Mouse (Mus musculus) neural tube, embryonic 10.5 days (tissue): Measurements from ENCODE around the gene Cela3b.
"Not testable (repeated sequence)": the region's sequence is repeated elsewhere in the genome, so short reads cannot be mapped to it uniquely, and the experiment has no call there.

Experiments used
- DNase-seq: peaks from one replicate; pipeline ENCODE4 v3.0.0-alpha.2; 2017; ENCODE audit warnings: low spot score; ENCODE audit errors: extremely low spot score

Cela3b gene

GRCm38 (mm10) chr4:137461981-137462690 lies 31.8 kb upstream of the Cela3b start:
- no peak for DNase-seq

DNA sequence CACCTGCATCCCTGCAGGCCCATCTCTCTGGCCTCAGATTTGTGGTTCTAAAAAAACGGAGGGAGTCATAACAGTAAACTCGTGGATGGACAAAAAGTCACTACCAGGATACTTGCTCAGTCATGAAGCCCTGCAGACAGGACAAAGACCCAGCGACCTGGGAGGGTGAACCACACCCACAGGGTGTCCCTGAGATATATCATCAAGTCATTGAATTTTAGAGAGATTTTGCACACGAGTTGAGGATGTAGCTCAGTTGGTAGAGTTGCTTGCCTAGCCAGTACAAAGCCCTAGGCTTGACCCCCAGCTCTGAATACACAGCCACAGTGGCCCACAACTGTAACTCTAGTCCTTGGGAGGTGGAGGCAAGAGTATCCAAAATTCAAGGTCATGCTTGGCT lies 30.9 kb upstream of the Cela3b start:
- DNase-seq, result no peak

DNA sequence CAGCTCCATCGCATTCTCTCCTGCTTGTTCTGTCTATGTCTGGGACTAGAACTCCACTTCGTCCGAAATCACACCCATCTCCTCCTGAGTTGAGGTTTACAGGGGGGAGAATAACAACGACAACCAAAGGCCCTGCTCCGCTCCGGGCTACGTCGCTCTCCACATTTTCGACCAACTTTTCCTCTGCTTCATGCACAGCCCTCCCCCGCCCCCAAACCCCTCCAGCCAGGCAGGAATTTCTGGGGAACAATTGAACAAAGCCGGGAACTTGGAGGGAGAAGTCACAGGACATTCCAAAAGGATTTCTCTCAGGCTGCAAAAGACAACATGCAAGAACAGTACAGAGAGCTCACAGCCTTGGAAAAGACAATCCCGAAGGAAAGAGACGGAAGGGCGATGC lies 30.3 kb upstream of the Cela3b start:
- DNase-seq, result no peak

DNA sequence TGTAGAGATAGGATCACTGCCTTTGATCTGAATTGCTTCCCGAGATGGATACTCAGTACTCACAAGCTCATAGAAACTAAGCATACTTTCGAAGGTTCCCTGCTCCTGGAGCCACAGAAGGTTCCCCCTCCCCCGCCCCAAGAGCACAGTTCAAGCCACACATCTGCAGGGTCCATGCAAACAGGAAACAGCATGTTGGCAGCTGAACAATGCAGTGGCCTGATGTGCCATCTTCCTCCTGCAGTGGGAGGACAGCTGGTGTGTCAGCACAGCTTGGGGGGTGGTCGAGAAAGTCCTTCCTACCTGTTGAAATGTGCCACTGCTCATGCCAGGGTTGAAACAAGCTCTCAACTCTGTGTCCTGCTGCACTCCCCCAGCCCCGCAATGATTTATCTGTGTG lies 28.5 kb upstream of the Cela3b start:
- DNase-seq, result no peak

DNA sequence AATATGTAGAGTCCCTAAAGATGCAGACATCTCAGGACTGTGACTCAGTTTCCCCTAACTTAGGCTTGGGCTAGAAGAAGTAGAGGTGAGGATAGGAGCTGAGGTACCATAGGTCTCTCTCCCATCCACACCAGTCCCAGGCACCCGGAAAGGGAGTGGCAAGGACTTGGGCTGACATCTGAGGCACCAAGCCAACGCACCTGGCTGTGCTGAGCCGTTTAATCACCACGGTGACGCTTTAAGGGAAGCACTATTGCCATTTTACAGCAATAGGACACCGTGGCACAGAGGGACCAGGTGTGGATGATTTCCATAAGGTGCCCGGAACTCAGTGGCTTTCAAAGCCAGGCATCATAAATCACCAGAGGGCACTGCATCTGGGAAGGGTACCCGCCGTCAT lies 28.0 kb upstream of the Cela3b start:
- no peak for DNase-seq

DNA sequence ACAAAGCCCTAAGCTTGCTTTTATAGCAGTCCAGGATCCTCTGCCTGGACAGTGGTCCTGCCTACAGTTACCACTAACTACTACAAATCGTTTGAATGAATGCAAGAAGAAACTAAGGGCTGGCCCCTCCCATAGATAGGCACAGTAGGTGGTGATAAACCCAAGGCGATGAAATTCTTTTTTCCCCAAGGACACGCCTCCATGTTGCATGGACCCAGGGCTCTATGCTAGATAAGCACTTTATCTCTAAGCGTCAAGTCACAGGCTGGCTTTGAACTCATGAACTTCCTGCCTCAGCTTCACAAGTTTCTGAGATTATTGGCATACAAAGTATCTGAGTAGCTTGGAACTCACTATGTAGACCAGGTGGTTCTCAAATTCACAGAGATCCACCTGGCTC lies 27.0 kb upstream of the Cela3b start:
- no peak for DNase-seq

DNA sequence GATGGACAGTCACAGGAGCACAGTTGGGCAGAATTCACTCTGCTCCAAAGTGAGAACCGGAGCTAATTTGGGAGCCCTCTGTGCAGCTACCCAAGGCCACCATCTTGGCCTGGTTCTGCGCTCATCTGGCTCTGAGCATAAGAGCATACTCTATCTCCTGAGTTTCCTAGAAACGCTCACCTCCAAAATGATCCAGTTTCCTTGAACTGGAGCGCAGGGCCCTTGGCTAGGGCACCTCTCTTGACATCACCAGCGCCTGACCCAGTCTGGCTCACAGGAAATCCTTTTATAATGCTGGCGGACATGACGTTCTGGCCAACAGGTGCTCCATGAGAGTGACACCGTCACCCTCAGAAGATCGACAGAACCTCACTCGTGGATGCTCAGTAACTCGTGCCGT lies 26.2 kb upstream of the Cela3b start:
- no peak for DNase-seq

DNA sequence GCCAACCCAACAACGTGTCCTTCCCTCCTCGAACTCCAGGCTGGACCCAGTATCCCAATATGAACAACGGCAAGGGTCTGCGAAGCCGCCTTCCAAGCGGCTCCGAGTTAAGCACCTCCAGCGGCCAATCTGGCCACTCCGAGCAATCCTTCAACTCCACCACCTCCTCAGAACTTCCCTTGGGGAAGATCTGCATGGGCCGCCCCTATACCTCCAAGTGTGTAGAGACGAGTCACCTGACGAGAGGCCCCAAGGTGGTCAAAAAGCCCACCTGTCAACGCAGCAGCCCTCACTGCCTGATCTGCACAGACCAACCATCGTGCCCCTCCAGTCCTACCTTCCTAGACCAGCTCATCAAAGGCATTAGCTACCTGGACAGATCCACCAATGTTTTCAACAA lies 24.2 kb upstream of the Cela3b start:
- DNase-seq, result no peak

- DNase-seq, result no peak
Observed at GRCm38 (mm10) chr4:137453234-137453767, 23.0 kb upstream of the Cela3b start, which contains the start of gene 1700013G24Rik. Gene 1700013G24Rik (plus strand): TSS chr4:137453284.

- DNase-seq, result no peak
Observed at GRCm38 (mm10) chr4:137452190-137452589, 21.9 kb upstream of the Cela3b start.

- no peak for DNase-seq
Observed at GRCm38 (mm10) chr4:137449715-137450114, 19.4 kb upstream of the Cela3b start.

DNA sequence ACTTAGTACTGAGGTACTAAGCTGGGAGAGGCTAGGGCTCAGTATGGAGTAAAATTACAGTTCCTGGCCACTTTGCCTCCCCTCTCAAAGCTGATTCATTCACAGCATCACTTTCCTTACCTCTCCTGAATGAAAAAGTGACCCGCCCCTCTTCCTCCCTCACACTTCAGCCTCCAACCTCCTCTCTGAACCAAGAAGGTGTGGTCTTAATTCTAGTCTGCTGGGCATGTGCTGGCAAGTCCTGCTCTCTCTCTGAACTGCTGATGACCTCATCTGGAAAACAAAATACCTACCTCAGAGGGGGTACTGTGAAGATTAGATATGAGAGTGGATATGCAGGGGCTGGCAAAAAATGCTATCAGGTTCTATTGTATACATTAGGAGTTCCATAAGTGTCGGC lies 18.8 kb upstream of the Cela3b start:
- no peak for DNase-seq

DNA sequence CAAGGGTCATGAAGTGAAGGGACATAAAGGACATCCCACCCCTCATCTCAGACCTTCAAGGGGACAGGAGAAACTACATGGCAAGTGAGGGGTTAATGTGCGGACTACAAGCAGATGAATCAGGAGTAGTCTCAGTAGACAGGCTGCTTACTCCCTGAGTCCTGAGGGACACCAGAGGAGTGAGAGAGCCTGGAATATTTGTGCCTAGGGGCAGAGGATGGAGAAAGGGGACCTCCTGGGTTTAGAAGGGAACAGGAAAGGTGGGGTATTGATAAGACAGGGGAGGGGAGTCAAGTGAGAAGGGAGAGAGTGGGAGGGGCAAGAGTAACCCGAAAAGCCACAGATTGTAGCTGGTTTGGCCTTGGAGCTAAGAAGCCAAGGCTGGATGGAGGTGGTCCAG lies 18.3 kb upstream of the Cela3b start:
- no peak for DNase-seq

DNA sequence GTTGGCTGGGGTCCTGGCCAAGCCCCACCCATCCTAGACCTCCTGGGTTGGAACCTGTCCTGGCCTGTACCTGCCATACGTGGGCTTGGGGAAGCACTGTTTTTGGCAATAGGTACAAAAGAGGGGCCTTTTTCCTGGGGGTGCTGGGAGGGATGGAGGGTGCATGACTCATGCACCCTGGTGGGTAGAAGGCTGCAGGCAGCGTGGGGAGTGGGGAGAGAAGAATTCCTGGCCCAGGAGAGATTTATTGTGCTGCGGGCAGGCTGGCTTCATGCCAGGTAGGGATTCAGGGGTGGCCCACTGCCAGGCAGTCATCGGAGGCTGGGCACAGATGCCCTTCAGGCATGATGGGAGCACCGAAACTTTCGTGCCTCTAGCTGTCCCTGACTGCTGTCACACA lies 17.9 kb upstream of the Cela3b start:
- DNase-seq, result no peak

DNA sequence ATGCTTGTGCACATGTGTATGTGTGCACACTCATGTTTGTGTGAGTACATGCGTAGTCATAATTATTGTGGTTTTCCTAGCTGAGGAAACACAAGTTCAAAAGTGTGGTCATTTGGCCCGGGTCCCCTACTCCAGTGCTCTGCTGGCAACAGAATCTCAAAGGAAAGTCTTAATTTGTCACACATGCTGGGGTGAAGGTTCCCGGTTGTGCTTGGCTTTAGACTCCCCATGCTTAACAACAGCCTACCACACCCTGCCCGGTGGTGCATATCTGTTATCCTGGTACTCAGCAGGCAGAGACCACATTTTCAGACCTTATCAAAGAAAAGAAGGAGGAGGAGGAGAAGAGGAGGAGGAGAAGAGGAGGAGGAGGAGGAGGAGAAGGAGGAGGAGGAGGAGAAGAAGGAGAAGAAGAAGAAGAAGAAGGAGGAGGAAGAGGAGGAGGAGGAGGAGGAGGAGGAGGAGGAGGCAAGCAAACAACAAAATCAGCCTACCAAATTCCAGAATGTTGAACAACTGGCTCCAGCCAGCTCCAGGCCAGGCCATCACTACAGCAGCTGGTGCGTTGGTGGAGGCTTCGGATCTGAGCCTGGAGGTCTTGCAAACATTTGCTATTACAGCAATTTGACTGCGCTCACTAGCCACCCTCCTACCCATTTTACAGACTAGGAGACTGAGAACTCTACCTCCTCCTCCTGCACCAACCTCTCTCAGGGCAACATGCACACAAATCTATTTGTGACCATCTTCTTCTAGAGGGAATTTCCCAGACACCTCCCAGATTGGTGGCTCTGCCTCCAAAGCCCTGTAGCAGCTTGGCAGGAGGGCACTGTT lies 17.2 kb upstream of the Cela3b start:
- DNase-seq, result no peak

GRCm38 (mm10) chr4:137445881-137446280 lies 15.5 kb upstream of the Cela3b start:
- no peak for DNase-seq

GRCm38 (mm10) chr4:137443625-137444024 lies 13.3 kb upstream of the Cela3b start:
- peak; percentile 82 for DNase-seq

DNA sequence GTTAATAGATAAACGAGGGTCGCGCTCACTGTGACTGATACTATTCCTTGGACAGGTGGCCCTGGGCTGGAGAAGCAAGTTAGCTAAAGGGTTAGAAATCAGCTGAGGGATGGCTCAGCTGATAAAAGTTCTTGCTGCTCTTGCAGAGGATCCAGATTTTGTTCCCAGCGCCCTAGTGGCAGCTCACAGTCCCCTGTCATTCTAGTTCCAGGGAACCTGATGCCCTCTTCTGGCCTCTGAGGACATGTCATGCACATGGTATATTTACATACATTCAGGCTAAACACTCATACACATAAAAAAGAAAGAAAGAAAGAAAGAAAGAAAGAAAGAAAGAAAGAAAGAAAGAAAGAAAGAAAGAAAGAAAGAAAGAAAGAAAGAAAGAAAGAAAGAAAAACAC lies 11.0 kb upstream of the Cela3b start:
- DNase-seq, result no peak

DNA sequence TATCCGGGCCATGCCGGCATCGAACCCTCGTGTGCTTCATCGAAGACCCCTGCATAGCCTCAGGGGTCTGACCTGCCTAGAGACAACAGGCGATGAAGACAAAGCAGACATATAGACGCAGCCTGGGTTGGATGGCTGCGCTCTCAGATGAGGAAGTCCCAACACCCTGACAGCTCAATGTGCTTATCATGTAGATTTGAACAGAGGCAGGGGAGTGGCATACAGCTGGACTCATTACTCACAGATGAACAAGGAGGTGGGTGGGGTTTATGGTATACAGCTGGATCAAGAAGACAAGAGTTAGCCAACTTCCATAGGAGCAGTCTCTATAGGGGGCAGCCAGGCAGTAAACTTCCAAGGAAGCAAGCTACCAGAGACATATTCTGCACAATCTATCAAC lies 8.5 kb upstream of the Cela3b start:
- no peak for DNase-seq

DNA sequence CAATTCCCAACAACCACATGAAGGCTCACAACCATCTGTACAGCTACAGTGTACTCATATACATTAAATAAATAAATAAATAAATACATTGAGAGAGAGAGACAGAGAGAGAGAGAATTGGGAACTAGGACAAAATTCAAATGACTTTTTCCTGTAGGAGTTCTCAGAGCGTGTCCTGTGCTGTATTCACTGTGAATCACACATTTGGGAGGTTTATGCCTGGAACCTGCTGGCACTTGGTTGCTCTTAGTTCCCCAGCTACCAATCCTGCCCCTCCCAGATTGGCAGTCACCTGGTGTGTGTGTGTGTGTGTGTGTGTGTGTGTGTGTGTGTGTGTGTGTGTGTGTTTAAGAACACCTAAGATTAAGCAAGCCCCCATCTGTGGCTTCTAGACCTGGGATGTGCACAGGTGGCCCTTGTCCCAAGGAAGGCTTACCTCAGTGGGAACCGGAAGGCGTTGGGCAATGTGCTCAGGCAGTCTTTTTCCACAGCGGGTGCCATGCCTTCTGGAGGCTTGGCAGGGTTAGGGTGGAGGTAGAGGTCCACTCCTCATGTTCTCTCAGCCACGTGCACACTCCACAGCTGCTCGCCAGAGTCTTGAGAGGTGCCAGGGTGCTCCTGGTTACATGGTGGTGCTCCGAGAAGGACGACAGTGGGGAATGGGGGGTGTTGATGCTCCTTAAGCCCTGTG lies 6.8 kb upstream of the Cela3b start:
- DNase-seq, result no peak

DNA sequence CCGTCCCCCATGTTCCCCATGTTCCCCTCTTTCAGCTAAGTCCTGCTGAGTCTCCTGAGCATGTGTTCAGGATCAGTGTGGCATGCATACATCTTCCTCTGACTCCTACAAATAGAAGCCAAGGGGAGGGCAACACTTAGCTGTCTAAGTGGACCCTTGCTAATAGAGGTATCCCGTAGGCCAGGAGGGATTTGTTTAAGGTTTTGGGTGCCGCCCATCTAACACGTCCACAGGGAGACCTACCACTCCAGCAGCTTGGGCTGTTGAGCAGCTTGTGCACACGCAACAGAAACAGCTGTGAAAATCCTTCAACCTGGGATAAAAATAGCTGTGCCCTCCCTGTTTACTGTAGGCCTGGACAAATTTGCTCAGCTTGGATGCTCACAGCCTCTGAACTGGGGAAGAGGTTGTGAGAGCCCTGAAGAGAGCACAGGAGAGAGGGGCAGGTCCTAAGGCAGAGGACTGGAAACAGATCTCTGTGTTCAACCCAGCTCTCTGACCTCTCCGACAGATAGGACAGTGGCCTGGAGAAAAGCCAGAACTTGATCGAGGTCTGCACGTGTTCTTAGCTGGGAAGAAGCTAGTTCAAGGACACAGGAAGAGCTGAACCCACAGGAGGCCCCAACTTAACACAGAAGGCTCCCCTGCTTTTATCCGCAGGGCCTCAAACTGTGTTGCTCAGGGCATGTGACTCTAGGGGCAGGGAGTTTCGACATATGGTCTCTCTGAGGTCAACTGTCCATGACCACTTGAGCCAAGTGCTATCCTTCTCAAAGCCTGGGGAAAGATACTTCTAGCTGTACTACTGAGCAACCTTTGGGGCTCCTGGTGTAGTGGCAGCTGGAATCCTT lies 2.6 kb upstream of the Cela3b start:
- not testable (repeated sequence) for DNase-seq
